Mouse (Mus musculus) embryo, embryonic 9.5 days (tissue): ENCODE data around the gene Cenpf.

ENCODE experiments used
- DNase-seq: peaks from one replicate; pipeline ENCODE4 v3.0.0-alpha.2; 2017; ENCODE audit errors: extremely low spot score

Gene Cenpf

GRCm38 (mm10) chr1:189687654-189688387 lies at the start of gene Cenpf:
TSS of gene Cenpf (minus strand) at chr1:189688086.
- peak; percentile 95 for DNase-seq

GRCm38 (mm10) chr1:189732156-189732555 lies 44.3 kb upstream of the Cenpf start:
- DNase-seq, result no peak

- DNase-seq, result no peak
These were observed 43.8 kb upstream of the Cenpf start for GRCm38 (mm10) chr1:189731697-189732096.

- no peak for DNase-seq
These were observed 41.4 kb upstream of the Cenpf start for GRCm38 (mm10) chr1:189729141-189729815.

GRCm38 (mm10) chr1:189728784-189729115 lies 40.9 kb upstream of the Cenpf start:
- DNase-seq, result no peak

- DNase-seq, result peak; percentile 91
These were observed 40.2 kb upstream of the Cenpf start, which contains the start of gene Ptpn14 for GRCm38 (mm10) chr1:189727884-189728783. TSS of gene Ptpn14 (plus strand) at chr1:189728268.

- DNase-seq, result peak; percentile 78
These were observed 39.5 kb upstream of the Cenpf start for GRCm38 (mm10) chr1:189727346-189727883.

- DNase-seq, result no peak
These were observed 38.2 kb upstream of the Cenpf start for GRCm38 (mm10) chr1:189726121-189726520.

GRCm38 (mm10) chr1:189718600-189718999 lies 30.7 kb upstream of the Cenpf start:
- no peak for DNase-seq

- DNase-seq, result no peak
These were observed 29.7 kb upstream of the Cenpf start for GRCm38 (mm10) chr1:189717546-189717945.

GRCm38 (mm10) chr1:189715915-189716797 lies 28.3 kb upstream of the Cenpf start:
- no peak for DNase-seq

GRCm38 (mm10) chr1:189709001-189709400 lies 21.1 kb upstream of the Cenpf start:
- no peak for DNase-seq

- no peak for DNase-seq
These were observed 19.5 kb upstream of the Cenpf start for GRCm38 (mm10) chr1:189707419-189707818.

GRCm38 (mm10) chr1:189707014-189707413 lies 19.1 kb upstream of the Cenpf start:
- DNase-seq, result no peak

GRCm38 (mm10) chr1:189706040-189706645 lies 18.3 kb upstream of the Cenpf start:
- no peak for DNase-seq

- no peak for DNase-seq
These were observed 15.7 kb upstream of the Cenpf start for GRCm38 (mm10) chr1:189703591-189703990.

- no peak for DNase-seq
These were observed 15.3 kb upstream of the Cenpf start for GRCm38 (mm10) chr1:189703156-189703555.

GRCm38 (mm10) chr1:189700990-189701389 lies 13.1 kb upstream of the Cenpf start:
- DNase-seq, result peak; percentile 80

GRCm38 (mm10) chr1:189700186-189700585 lies 12.3 kb upstream of the Cenpf start:
- no peak for DNase-seq

- no peak for DNase-seq
These were observed 10.5 kb upstream of the Cenpf start for GRCm38 (mm10) chr1:189698416-189698815.

GRCm38 (mm10) chr1:189695321-189695720 lies 7.4 kb upstream of the Cenpf start:
- no peak for DNase-seq
